Mouse (Mus musculus): Measurements from ENCODE around the gene Mrpl43.

DNA sequence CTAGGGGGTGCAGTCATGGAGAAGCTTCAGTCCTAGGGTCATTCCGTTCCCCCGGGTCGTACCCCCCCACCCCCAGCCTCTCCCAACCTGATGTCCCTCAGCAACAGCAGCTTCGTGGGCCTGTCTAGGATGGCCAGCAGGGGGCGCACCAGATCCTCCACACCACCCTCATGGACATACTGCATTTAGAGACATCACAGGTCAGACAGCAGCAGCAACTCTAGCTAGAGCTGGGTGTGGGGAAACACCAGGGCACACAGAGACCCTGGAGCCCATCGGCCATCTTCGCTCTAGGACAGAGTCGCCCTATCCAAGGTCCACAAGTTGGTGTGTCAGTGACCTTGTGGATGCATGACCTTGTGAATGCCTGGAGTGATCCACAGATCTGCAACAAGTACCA is 23.9 kb upstream of the Mrpl43 start:
- TF ChIP-seq CTCF (conservative IDR thresholded peaks at IDR 0.05 in 1 of 2, IDR thresholded peaks at IDR 0.05 in 1 of 2; ENCODE audit: low read depth in 2 of 2, low read length in 2 of 2) (peak; percentile 59 to 82), ZNF384 (IDR thresholded peaks at IDR 0.05; ENCODE audit: low read depth, low read length) (no peak), MEF2A (IDR thresholded peaks at IDR 0.05; ENCODE audit: borderline replicate concordance, low read depth, low read length) (no peak), TCF12 (IDR thresholded peaks at IDR 0.05; ENCODE audit: low read depth, low read length) (no peak), NELFE (IDR thresholded peaks at IDR 0.05; ENCODE audit: low read depth, low read length) (no peak), POLR2A (IDR thresholded peaks at IDR 0.05; ENCODE audit: low read depth, low read length) (no peak), USF2 (conservative IDR thresholded peaks at IDR 0.05; ENCODE audit: low read depth, low read length) (no peak), UBTF (IDR thresholded peaks at IDR 0.05; ENCODE audit: low read depth, low read length) (no peak), EP300 (IDR thresholded peaks at IDR 0.05; ENCODE audit: low read length) (no peak), E2F4 (IDR thresholded peaks at IDR 0.05; ENCODE audit: insufficient replicate concordance, low read depth, low read length) (no peak), MYC (IDR thresholded peaks at IDR 0.05; ENCODE audit: low read depth, low read length) (peak; percentile 51; the same call in 1 of the 2 replicates), CHD2 (IDR thresholded peaks at IDR 0.05; ENCODE audit: low read length) (no peak), RCOR1 (conservative IDR thresholded peaks at IDR 0.05; ENCODE audit: low read depth, low read length) (no peak), ZMIZ1 (IDR thresholded peaks at IDR 0.05; ENCODE audit: low read depth, low read length) (no peak)

Data from CH12.LX (cell line).